Mouse (Mus musculus) kidney, postnatal 0 days (tissue): ENCODE data around the gene Wfdc21. TPM values are rescaled to one million over a fixed set of nuclear protein-coding genes. Genes with fewer than 3 reads are reported as not detected.

ENCODE experiments used
- ATAC-seq: fragments of 200-750 bp; cut with Nextera tagmentation; replicated peaks from 2 replicates; pipeline ENCODE4 v1.8.0; 2017; ENCODE audit warnings: low read depth, moderate number of reproducible peaks, moderate TSS enrichment, moderate library complexity; ENCODE audit not compliant: low FRiP score
- DNase-seq: peaks from one replicate; pipeline ENCODE4 v3.0.0-alpha.2; 2016; ENCODE audit warnings: low spot score
- H3K27ac ChIP-seq: fragments of 300-500 bp; sonication (generic); 2 replicates; pipeline ENCODE4 v1.5.1; 2014; ENCODE audit warnings: mild to moderate bottlenecking
- H3K27me3 ChIP-seq: fragments of 300-500 bp; sonication (generic); 2 replicates; pipeline ENCODE4 v1.6.1; 2014; ENCODE audit warnings: low read length, mixed read lengths; ENCODE audit not compliant: insufficient read depth
- H3K36me3 ChIP-seq: fragments of 300-500 bp; sonication (generic); 2 replicates; pipeline ENCODE4 v1.6.1; 2014; ENCODE audit warnings: low read length, mixed read lengths; ENCODE audit not compliant: insufficient read depth
- H3K4me1 ChIP-seq: fragments of 300-500 bp; sonication (generic); replicated peaks from 2 replicates; pipeline ENCODE4 v1.6.1; 2014; ENCODE audit warnings: antibody characterized with exemption, low read length, mixed read lengths; ENCODE audit not compliant: insufficient read depth
- H3K4me2 ChIP-seq: fragments of 300-500 bp; sonication (generic); 2 replicates; pipeline ENCODE4 v1.6.1; 2014; ENCODE audit warnings: mild to moderate bottlenecking, low read length, moderate library complexity, mixed read lengths
- H3K4me3 ChIP-seq: fragments of 300-500 bp; sonication (generic); replicated peaks from 2 replicates; pipeline ENCODE4 v1.5.1; 2014; ENCODE audit warnings: low read depth, low read length
- H3K9ac ChIP-seq: fragments of 300-500 bp; sonication (generic); 2 replicates; pipeline ENCODE4 v1.6.1; 2014; ENCODE audit warnings: low read depth, low read length
- H3K9me3 ChIP-seq: fragments of 300-500 bp; sonication (generic); replicated peaks from 2 replicates; pipeline ENCODE4 v1.6.1; 2016; ENCODE audit warnings: low read length, inconsistent platforms, mixed read lengths
- CTCF ChIP-seq: IDR thresholded peaks from 2 replicates; pipeline ENCODE4 v1.5.1; 2016; ENCODE audit warnings: antibody characterized with exemption, low read depth, mild to moderate bottlenecking, moderate library complexity
- WGBS: fragments of 180-500 bp; shearing (Covaris S2); extraction: QIAGEN DNeasy Blood & Tissue Kit; methylation state at CpG from one replicate; pipeline ENCODE4 v1.1.7; 2014; 5-methylcytosine and 5-hydroxymethylcytosine counted together
- polyA plus RNA-seq: library from polyadenylated mRNA; unstranded; fragments of >200 nt; fragmentation: Nextera tagmentation; extraction: Ambion mirVana; gene quantifications from 2 replicates; pipeline ENCODE4 v1.2.1, GENCODE M21; 2015

The Wfdc21 gene
- polyA plus RNA-seq, 1 experiment from 2014 or later = 1.5 TPM

- TF ChIP-seq CTCF = no peak
- 62% methylated on average over 12 of the region's 12 CpGs for WGBS
Measured at GRCm38 (mm10) chr11:83792316-83792914, 45.7 kb downstream of the Wfdc21 start.

GRCm38 (mm10) chr11:83793264-83793663 lies 46.5 kb downstream of the Wfdc21 start:
- peak overlapping the region; percentile 63 for H3K27ac ChIP-seq
- H3K9me3 ChIP-seq = no peaks in the 10 kb centered on the region
- H3K4me2 ChIP-seq = no peak overlapping the region
- no peak overlapping the region for H3K4me3 ChIP-seq
- DNase-seq = peak; percentile 36
- no peak for TF ChIP-seq CTCF
- no peaks in the 10 kb centered on the region for H3K4me1 ChIP-seq
- WGBS = 58% methylated on average over 14 of the region's 14 CpGs
- ATAC-seq = peak; percentile 74
- no peaks in the 10 kb centered on the region for H3K27me3 ChIP-seq
- no peak overlapping the region for H3K9ac ChIP-seq
- H3K36me3 ChIP-seq = no peaks in the 10 kb centered on the region

More at GRCm38 (mm10) chr11:83792316-83792914, 45.7 kb downstream of the Wfdc21 start:
- no peaks in the 10 kb centered on the region for H3K9me3 ChIP-seq
- no peaks in the 10 kb centered on the region for H3K4me1 ChIP-seq
- H3K4me3 ChIP-seq = no peak overlapping the region
- no peak overlapping the region for H3K9ac ChIP-seq
- peak overlapping the region; percentile 63 for H3K27ac ChIP-seq
- H3K36me3 ChIP-seq = no peaks in the 10 kb centered on the region
- no peaks in the 10 kb centered on the region for H3K27me3 ChIP-seq
- DNase-seq (no peak), ATAC-seq (peak; percentile 49)
- H3K4me2 ChIP-seq = no peak overlapping the region

- no peak for TF ChIP-seq CTCF
- no peaks in the 10 kb centered on the region for H3K36me3 ChIP-seq
- WGBS = 61% methylated on average over 6 of the region's 6 CpGs
- H3K27me3 ChIP-seq = no peaks in the 10 kb centered on the region
- DNase-seq (no peak), ATAC-seq (no peak)
- H3K27ac ChIP-seq = peak overlapping the region; percentile 43
- H3K4me2 ChIP-seq = no peak overlapping the region
- H3K9ac ChIP-seq = no peak overlapping the region
- H3K9me3 ChIP-seq = no peaks in the 10 kb centered on the region
- H3K4me3 ChIP-seq = no peak overlapping the region
- H3K4me1 ChIP-seq = no peaks in the 10 kb centered on the region
Measured at GRCm38 (mm10) chr11:83796112-83796511, 49.4 kb downstream of the Wfdc21 start.

- peak; percentile 81 for ATAC-seq
- no peak for TF ChIP-seq CTCF
- WGBS = 58% methylated on average over 10 of the region's 10 CpGs
- DNase-seq = no peak
- Histone ChIP-seq H3K36me3 (no peaks in the 10 kb centered on the region), H3K4me2 (no peak overlapping the region), H3K9me3 (no peaks in the 10 kb centered on the region), H3K9ac (no peak overlapping the region), H3K4me1 (no peaks in the 10 kb centered on the region), H3K4me3 (no peak overlapping the region), H3K27me3 (no peaks in the 10 kb centered on the region), H3K27ac (peak overlapping the region; percentile 43)
Measured at GRCm38 (mm10) chr11:83796980-83797608, 50.4 kb downstream of the Wfdc21 start.

- no peaks in the 10 kb centered on the region for H3K27me3 ChIP-seq
- DNase-seq (no peak), ATAC-seq (no peak)
- no peak overlapping the region for H3K9ac ChIP-seq
- no peaks in the 10 kb centered on the region for H3K36me3 ChIP-seq
- H3K27ac ChIP-seq = peak overlapping the region; percentile 25; the same call in 1 of the 2 replicates
- no peaks in the 10 kb centered on the region for H3K9me3 ChIP-seq
- no peak overlapping the region for H3K4me3 ChIP-seq
- H3K4me2 ChIP-seq = no peak overlapping the region
- H3K4me1 ChIP-seq = no peaks in the 10 kb centered on the region
- 65% methylated on average over 12 of the region's 12 CpGs for WGBS
- TF ChIP-seq CTCF = no peak
Measured at GRCm38 (mm10) chr11:83799871-83800430, 53.2 kb downstream of the Wfdc21 start.

- H3K4me3 ChIP-seq = no peak overlapping the region
- H3K9me3 ChIP-seq = no peaks in the 10 kb centered on the region
- ATAC-seq = no peak
- H3K4me1 ChIP-seq = no peaks in the 10 kb centered on the region
- H3K4me2 ChIP-seq = no peak overlapping the region
- no peaks in the 10 kb centered on the region for H3K27me3 ChIP-seq
- peak; percentile 80 for TF ChIP-seq CTCF
- no peak overlapping the region for H3K9ac ChIP-seq
- H3K36me3 ChIP-seq = no peaks in the 10 kb centered on the region
- DNase-seq = peak; percentile 76
- whole genome bisulfite sequencing = 67% methylated on average over 8 of the region's 8 CpGs
- H3K27ac ChIP-seq = no peak overlapping the region
Measured at GRCm38 (mm10) chr11:83802166-83802565, 55.4 kb downstream of the Wfdc21 start.

Other genes with a start within 250 kb of the Wfdc21 start
- not detected in 2 replicates for gene Heatr9, start 224.8 kb upstream of the Wfdc21 start, polyA plus RNA-seq
- gene Ccl5, start 216.4 kb upstream of the Wfdc21 start, polyA plus RNA-seq = 0.47 and 0.79 TPM in 2 replicates
- gene Ccl9, start 168.3 kb upstream of the Wfdc21 start, polyA plus RNA-seq = 3.6 and 4.1 TPM in 2 replicates
- 9.5 and 12.0 TPM in 2 replicates for gene Ccl6, start 153.9 kb upstream of the Wfdc21 start, polyA plus RNA-seq
- not detected in 2 replicates for gene Rpl9-ps1, start 101.3 kb upstream of the Wfdc21 start, polyA plus RNA-seq
- gene Ccl3, start 97.6 kb upstream of the Wfdc21 start, polyA plus RNA-seq = 0.55 and 1.3 TPM in 2 replicates
- 0.94 and 1.7 TPM in 2 replicates for gene Ccl4, start 84.4 kb upstream of the Wfdc21 start, polyA plus RNA-seq
- gene Wfdc17, start 42.9 kb upstream of the Wfdc21 start, polyA plus RNA-seq = 3.5 and 6.6 TPM in 2 replicates
- gene Wfdc18, start 37.9 kb upstream of the Wfdc21 start, polyA plus RNA-seq = 0.33 TPM in 1 of 2 replicates, not detected in the other
- 14.4 and 14.9 TPM in 2 replicates for gene Heatr6, start 6.8 kb downstream of the Wfdc21 start, polyA plus RNA-seq
- gene Hnf1b, start 103.1 kb downstream of the Wfdc21 start, polyA plus RNA-seq = 88.8 and 92.6 TPM in 2 replicates
- 32.5 and 34.8 TPM in 2 replicates for gene Ddx52, start 195.1 kb downstream of the Wfdc21 start, polyA plus RNA-seq
- 6.9 and 7.3 TPM in 2 replicates for gene Synrg, start 217.5 kb downstream of the Wfdc21 start, polyA plus RNA-seq